Mouse (Mus musculus) monocyte, adult 2 months (primary cell): ENCODE results near the gene Gucy2g.

Experiments used
- DNase-seq, 2 experiments: peaks; one replicate each; pipeline ENCODE4 v3.0.0; 2022; ENCODE audit warnings: low spot score in 2 of 2, low read depth in 1 of 2

Gene Gucy2g

GRCm38 (mm10) chr19:55241186-55241645 is at the start of gene Gucy2g:
Gene Gucy2g, minus strand, starts transcription at chr19:55241236.
- no peak for DNase-seq

- DNase-seq, result no peak
Measured at GRCm38 (mm10) chr19:55288974-55289373, 47.9 kb upstream of the Gucy2g start.

- no peak for DNase-seq
Measured at GRCm38 (mm10) chr19:55286034-55286433, 45.0 kb upstream of the Gucy2g start.

- no peak for DNase-seq
Measured at GRCm38 (mm10) chr19:55284093-55284492, 43.1 kb upstream of the Gucy2g start.

- no peak for DNase-seq
Measured at GRCm38 (mm10) chr19:55276770-55277169, 35.7 kb upstream of the Gucy2g start.

- no peak for DNase-seq
Measured at GRCm38 (mm10) chr19:55276100-55276499, 35.1 kb upstream of the Gucy2g start.

GRCm38 (mm10) chr19:55273340-55273739 is 32.3 kb upstream of the Gucy2g start:
- no peak for DNase-seq

- no peak for DNase-seq
Measured at GRCm38 (mm10) chr19:55271448-55271847, 30.4 kb upstream of the Gucy2g start.

- no peak for DNase-seq
Measured at GRCm38 (mm10) chr19:55269051-55269450, 28.0 kb upstream of the Gucy2g start.

GRCm38 (mm10) chr19:55268150-55268549 is 27.1 kb upstream of the Gucy2g start:
- DNase-seq, result no peak

GRCm38 (mm10) chr19:55266786-55267185 is 25.8 kb upstream of the Gucy2g start:
- DNase-seq, result no peak

GRCm38 (mm10) chr19:55265269-55265668 is 24.2 kb upstream of the Gucy2g start:
- no peak for DNase-seq

GRCm38 (mm10) chr19:55260389-55261184 is 19.6 kb upstream of the Gucy2g start:
- no peak for DNase-seq

- DNase-seq, result no peak
Measured at GRCm38 (mm10) chr19:55258514-55258913, 17.5 kb upstream of the Gucy2g start.

GRCm38 (mm10) chr19:55257656-55258375 is 16.8 kb upstream of the Gucy2g start:
- DNase-seq, result no peak

GRCm38 (mm10) chr19:55256156-55256555 is 15.1 kb upstream of the Gucy2g start:
- DNase-seq, result no peak

- no peak for DNase-seq
Measured at GRCm38 (mm10) chr19:55254513-55255016, 13.5 kb upstream of the Gucy2g start.

GRCm38 (mm10) chr19:55253570-55254441 is 12.8 kb upstream of the Gucy2g start:
- peak; percentile 33 to 64 for DNase-seq

- no peak for DNase-seq
Measured at GRCm38 (mm10) chr19:55253239-55253569, 12.2 kb upstream of the Gucy2g start.

GRCm38 (mm10) chr19:55251383-55252124 is 10.5 kb upstream of the Gucy2g start, which contains the start of gene Acsl5:
Gene Acsl5, plus strand, starts transcription at chr19:55251938.
- DNase-seq, result no peak
